Mouse (Mus musculus) CD4-positive naive resting alpha-beta T cell, adult 76 days (primary cell): ENCODE results near the gene Btbd11. TPM values are rescaled to one million over a fixed set of nuclear protein-coding genes. Genes with fewer than 3 reads are reported as not detected.

Source experiments
- total RNA-seq: library from RNA; stranded (reverse); gene quantifications from one replicate; pipeline ENCODE4 v1.2.4, GENCODE M21; 2023

Gene Btbd11
- 45.3 TPM for total RNA-seq

DNA sequence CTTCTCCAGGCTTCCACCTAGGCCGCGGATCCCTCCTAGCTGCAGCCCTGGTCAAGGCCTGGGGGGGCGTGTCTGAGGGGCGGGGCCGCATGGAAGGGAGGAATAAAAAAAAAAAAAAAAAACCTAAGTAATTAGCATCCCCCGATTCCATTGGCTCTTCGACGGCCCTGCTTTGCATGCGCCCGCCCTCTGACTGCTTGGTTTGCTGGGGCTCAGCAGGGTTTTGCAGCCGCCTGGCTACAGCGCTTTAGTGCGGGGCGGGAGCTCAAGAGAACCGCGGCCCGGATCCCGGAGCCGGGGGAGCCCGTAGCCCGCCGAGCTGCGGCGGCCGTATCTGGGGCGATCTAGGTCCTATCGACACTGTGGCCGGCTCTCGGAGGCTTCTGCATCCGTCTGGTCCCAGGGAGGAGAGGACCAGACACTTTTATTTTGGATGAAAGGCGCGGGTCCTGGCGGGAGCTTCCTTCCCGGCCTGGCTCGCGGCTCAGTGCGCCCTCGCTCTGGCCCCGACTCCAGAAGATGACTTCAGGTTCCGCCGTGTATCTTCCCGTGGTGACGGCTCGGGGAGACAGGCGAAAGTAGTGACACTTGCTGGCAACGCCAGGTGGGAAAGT is at the start of gene Btbd11:
Gene Btbd11, plus strand, starts transcription at position 210 of the 614 bp plus-strand sequence.

Other genes with a start within 250 kb of the Btbd11 start
- 39.7 TPM for gene Cry1, start 201.8 kb upstream of the Btbd11 start, total RNA-seq